Comparison of ENCODE assay signal across 28 mouse cellular contexts in genomic region chr14:83639813-83640481, GRCm38 (mm10).
DNase-seq lines count a peak whose midpoint lies in the region; ATAC-seq and TF ChIP-seq lines count a peak whose summit lies in the region.
"Had no signal": no experiment of that assay in that cellular context is flagged by ENCODE, and none has a peak within 500 bp of the region (broad histone marks: within the 10 kb centered on the region; RNA-seq: fewer than 3 reads in every experiment).

No protein-coding gene starts in this region.

- no peak overlapping the region for H3K4me2 ChIP-seq in forebrain, embryonic 13.5 days
- no peak overlapping the region for H3K4me2 ChIP-seq in forebrain, postnatal 0 days (ENCODE audit: low read depth)
- no peak overlapping the region for H3K4me2 ChIP-seq in hindbrain, embryonic 12.5 days (replicated peaks)
- H3K4me2 ChIP-seq: heart, embryonic 12.5 days; heart, embryonic 15.5 days; hindbrain, embryonic 14.5 days had no signal

- no peak overlapping the region for H3K27ac ChIP-seq in forebrain, embryonic 13.5 days
- H3K27ac ChIP-seq in forebrain, embryonic 10.5 days, result no peak overlapping the region
- no peak overlapping the region for H3K27ac ChIP-seq in forebrain, postnatal 0 days (ENCODE audit: low read depth, low read length)
- no peak overlapping the region for H3K27ac ChIP-seq in hindbrain, embryonic 12.5 days
- H3K27ac ChIP-seq: gastrocnemius, adult 2 months; heart, embryonic 15.5 days; hindbrain, embryonic 10.5 days; hindbrain, embryonic 14.5 days; hindbrain, postnatal 0 days had no signal

- WGBS in forebrain, embryonic 13.5 days, result 88% methylated on average over 3 of the region's 3 CpGs
- 93% methylated on average over 3 of the region's 3 CpGs for WGBS in forebrain, embryonic 10.5 days
- 62% methylated on average over 3 of the region's 3 CpGs for WGBS in forebrain, postnatal 0 days
- 88% methylated on average over 3 of the region's 3 CpGs for WGBS in hindbrain, embryonic 12.5 days

- no peaks in the 10 kb centered on the region for H3K4me1 ChIP-seq in forebrain, embryonic 13.5 days
- H3K4me1 ChIP-seq in forebrain, embryonic 10.5 days, result no peaks in the 10 kb centered on the region
- H3K4me1 ChIP-seq in forebrain, postnatal 0 days (ENCODE audit: insufficient read depth), result no peaks in the 10 kb centered on the region
- no peaks in the 10 kb centered on the region for H3K4me1 ChIP-seq in hindbrain, embryonic 12.5 days
- H3K4me1 ChIP-seq: heart, embryonic 12.5 days; heart, embryonic 15.5 days; hindbrain, embryonic 10.5 days had no signal

- H3K4me3 ChIP-seq in forebrain, embryonic 13.5 days, result no peak overlapping the region
- no peak overlapping the region for H3K4me3 ChIP-seq in forebrain, embryonic 10.5 days
- H3K4me3 ChIP-seq in forebrain, postnatal 0 days (ENCODE audit: low read depth, low read length), result no peak overlapping the region
- no peak overlapping the region for H3K4me3 ChIP-seq in hindbrain, embryonic 12.5 days
- H3K4me3 ChIP-seq: gastrocnemius, adult 2 months; heart, embryonic 12.5 days; heart, embryonic 15.5 days; hindbrain, embryonic 10.5 days had no signal

- H3K36me3 ChIP-seq in forebrain, embryonic 13.5 days (ENCODE audit: poor library complexity, severe bottlenecking), result no peaks in the 10 kb centered on the region
- H3K36me3 ChIP-seq in forebrain, embryonic 10.5 days (replicated peaks), result no peaks in the 10 kb centered on the region
- H3K36me3 ChIP-seq in forebrain, postnatal 0 days (ENCODE audit: insufficient read depth), result no peaks in the 10 kb centered on the region
- H3K36me3 ChIP-seq in hindbrain, embryonic 12.5 days, result no peaks in the 10 kb centered on the region
- H3K36me3 ChIP-seq: heart, embryonic 12.5 days; heart, embryonic 15.5 days; hindbrain, embryonic 10.5 days had no signal

- ATAC-seq in forebrain, embryonic 13.5 days, result peak; percentile 86; the same call in 1 of the 2 replicates
- peak; percentile 90 for ATAC-seq in frontal cortex, adult (ENCODE audit: low TSS enrichment)
- ATAC-seq in forebrain, postnatal 0 days, result peak; percentile 97
- ATAC-seq in hindbrain, embryonic 12.5 days (ENCODE audit: low FRiP score), result no peak
- ATAC-seq: activated CD4-positive, CD25-positive, alpha-beta regulatory T cell, adult 4 months; hindbrain, postnatal 0 days; inflammation-experienced regulatory T-cells, adult 6 months; intestine, embryonic 16.5 days had no signal

- no peak for DNase-seq in forebrain, embryonic 10.5 days (ENCODE audit: extremely low spot score, low spot score)
- no peak for DNase-seq in frontal cortex, postnatal 14 days (ENCODE audit: low spot score in 2 of 2)
- DNase-seq in brain, embryonic 18.5 days (ENCODE audit: low read depth, low spot score), result peak; percentile 32
- DNase-seq in forebrain, postnatal 0 days, result peak; percentile 52
- DNase-seq in urinary bladder, postnatal 4 days (ENCODE audit: low spot score in 2 of 2), result no peak
- DNase-seq: adrenal gland, adult 8-10 months; adrenal gland, postnatal 25 days; cerebellum, adult 11-12 months; cerebellum, adult 8-10 months; cerebellum, postnatal 10 days; cerebellum, postnatal 36 days; gastrocnemius, adult 2 months; gastrocnemius, postnatal 14 days; heart, adult 11 months; heart, postnatal 10 days; heart, postnatal 36 days; kidney, adult 18-20 months had no signal

- TF ChIP-seq CTCF in forebrain, postnatal 0 days (IDR thresholded peaks at IDR 0.05; ENCODE audit: low read depth), result no peak

- H3K9ac ChIP-seq in forebrain, embryonic 13.5 days, result no peak overlapping the region
- H3K9ac ChIP-seq in forebrain, postnatal 0 days, result no peak overlapping the region
- no peak overlapping the region for H3K9ac ChIP-seq in hindbrain, embryonic 12.5 days
- H3K9ac ChIP-seq: heart, embryonic 12.5 days; heart, embryonic 15.5 days; hindbrain, embryonic 14.5 days had no signal

- no peaks in the 10 kb centered on the region for H3K27me3 ChIP-seq in forebrain, embryonic 13.5 days
- H3K27me3 ChIP-seq in forebrain, embryonic 10.5 days (ENCODE audit: poor library complexity, severe bottlenecking), result no peaks in the 10 kb centered on the region
- H3K27me3 ChIP-seq in forebrain, postnatal 0 days (ENCODE audit: insufficient read depth, low read length), result no peaks in the 10 kb centered on the region
- H3K27me3 ChIP-seq in hindbrain, embryonic 12.5 days, result no peaks in the 10 kb centered on the region
- H3K27me3 ChIP-seq: heart, embryonic 12.5 days; heart, embryonic 15.5 days had no signal

- H3K9me3 ChIP-seq in forebrain, embryonic 13.5 days (replicated peaks), result no peaks in the 10 kb centered on the region
- H3K9me3 ChIP-seq in forebrain, embryonic 10.5 days, result no peaks in the 10 kb centered on the region
- no peaks in the 10 kb centered on the region for H3K9me3 ChIP-seq in forebrain, postnatal 0 days (ENCODE audit: low read length)
- H3K9me3 ChIP-seq in hindbrain, embryonic 12.5 days (replicated peaks), result no peaks in the 10 kb centered on the region
- H3K9me3 ChIP-seq: heart, embryonic 12.5 days; heart, embryonic 15.5 days; hindbrain, embryonic 10.5 days had no signal

Comparison
In these comparisons a context has a peak if more than half of its experiments do, and no peak if none do; other contexts are left out.
1. DNase-seq: peak in brain, embryonic 18.5 days (single experiment) and forebrain, postnatal 0 days (single experiment); none in forebrain, embryonic 10.5 days (single experiment), frontal cortex, postnatal 14 days (0 of 2) and urinary bladder, postnatal 4 days (0 of 2).